Mouse (Mus musculus) small intestine, adult 2 months (tissue): ENCODE data around the gene Atg10.

ENCODE experiments used
- CTCF ChIP-seq: fragments of 200-500 bp; IDR thresholded peaks from 2 replicates; pipeline ENCODE4 v1.5.1; 2012; ENCODE audit warnings: low read depth, mild to moderate bottlenecking, control low read depth, inconsistent platforms, low read length, moderate library complexity, mixed read lengths; ENCODE audit not compliant: insufficient replicate concordance, insufficient read length; ENCODE audit errors: extremely low read depth
- POLR2A ChIP-seq: fragments of 200-500 bp; IDR thresholded peaks from 2 replicates; pipeline ENCODE4 v1.6.1; 2012; ENCODE audit warnings: low read depth, mild to moderate bottlenecking, control low read depth, inconsistent platforms, low read length, moderate library complexity

- TF ChIP-seq POLR2A (no peak), CTCF (no peak)
Measured at GRCm38 (mm10) chr13:91086361-91086900, 137.3 kb downstream of the Atg10 start.
